Mouse (Mus musculus) olfactory bulb, adult 2 months (tissue): ENCODE measurements around the gene Foxs1.

ENCODE experiments used
- CTCF ChIP-seq: fragments of 200-500 bp; IDR thresholded peaks from 2 replicates; pipeline ENCODE4 v1.5.1; 2012; ENCODE audit warnings: low read depth, mild to moderate bottlenecking, low read length, moderate library complexity; ENCODE audit not compliant: insufficient read depth
- POLR2A ChIP-seq: fragments of 200-500 bp; IDR thresholded peaks from 2 replicates; pipeline ENCODE4 v1.6.1; 2012; ENCODE audit warnings: mild to moderate bottlenecking, low read depth, low read length, moderate library complexity; ENCODE audit not compliant: insufficient read depth

DNA sequence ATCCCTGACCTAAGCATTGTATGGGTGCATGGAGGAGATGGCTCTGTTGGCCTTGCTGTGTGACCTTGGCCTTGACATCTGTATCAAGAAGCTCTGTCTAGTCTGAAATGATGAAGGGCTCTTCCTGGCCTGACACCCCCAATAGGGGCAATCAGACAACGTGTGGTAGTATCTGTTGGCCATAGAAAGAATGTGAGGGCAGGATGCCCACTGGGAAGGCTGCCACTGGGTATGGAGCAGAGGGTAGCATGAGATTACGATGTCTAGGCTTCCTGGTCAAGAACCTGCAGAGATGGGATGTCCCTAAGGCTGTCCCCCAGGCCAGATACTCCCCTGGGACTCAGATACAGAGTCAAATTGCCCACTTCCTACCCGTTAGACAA is 4.0 kb downstream of the Foxs1 start:
- TF ChIP-seq CTCF, result no peak
- TF ChIP-seq POLR2A, result no peak
